Mouse (Mus musculus) C2C12 (cell line): ENCODE results near the gene Eps8. TPM values are rescaled to one million over a fixed set of nuclear protein-coding genes. Genes with fewer than 3 reads are reported as not detected.

ENCODE experiments used
- H3K27me3 ChIP-seq: one replicate; pipeline ENCODE4 v1.6.1; 2011; ENCODE audit not compliant: control insufficient read depth, insufficient read depth, insufficient read length
- H3K36me3 ChIP-seq: one replicate; pipeline ENCODE4 v1.6.1; 2011; ENCODE audit not compliant: control insufficient read depth, insufficient read depth
- H3K4me3 ChIP-seq: one replicate; pipeline ENCODE4 v1.5.1; 2011; ENCODE audit warnings: mild to moderate bottlenecking, control low read depth; ENCODE audit not compliant: poor library complexity, insufficient read depth, severe bottlenecking
- H3K79me2 ChIP-seq: one replicate; pipeline ENCODE4 v1.6.1; 2011; ENCODE audit not compliant: control insufficient read depth, insufficient read depth
- H3K79me3 ChIP-seq: one replicate; pipeline ENCODE4 v1.6.1; 2011; ENCODE audit warnings: low read depth, control low read depth
- H3ac ChIP-seq: one replicate; pipeline ENCODE3; 2011; ENCODE audit warnings: low read depth; ENCODE audit not compliant: control insufficient read depth, insufficient read length
- CEBPB ChIP-seq: IDR thresholded peaks from one replicate; pipeline ENCODE4 v1.6.1; 2011; ENCODE audit warnings: low read depth, mild to moderate bottlenecking, control low read depth, moderate library complexity
- CTCF ChIP-seq: IDR thresholded peaks from one replicate; pipeline ENCODE4 v1.5.1; 2011; ENCODE audit not compliant: control insufficient read depth, insufficient read depth, insufficient read length
- FOSL1 ChIP-seq: IDR thresholded peaks from one replicate; pipeline ENCODE4 v1.8.0; 2011; ENCODE audit warnings: mild to moderate bottlenecking, low read length; ENCODE audit not compliant: poor library complexity, insufficient read depth, severe bottlenecking
- MAX ChIP-seq: IDR thresholded peaks from one replicate; pipeline ENCODE4 v1.6.1; 2011; ENCODE audit warnings: mild to moderate bottlenecking, control low read depth
- MYOD1 ChIP-seq: IDR thresholded peaks from one replicate; pipeline ENCODE4 v1.6.1; 2011; ENCODE audit warnings: low read depth; ENCODE audit not compliant: control insufficient read depth, insufficient read length
- MYOG ChIP-seq: IDR thresholded peaks from one replicate; pipeline ENCODE4 v1.6.1; 2011; ENCODE audit not compliant: control insufficient read depth, insufficient read length; ENCODE audit errors: extremely low read depth
- USF1 ChIP-seq: IDR thresholded peaks from one replicate; pipeline ENCODE4 v1.6.1; 2011; ENCODE audit warnings: low read depth, mild to moderate bottlenecking, control low read depth, moderate library complexity
- polyA plus RNA-seq: library from polyadenylated mRNA; unstranded; fragments of >200 nt; fragmentation: generic; extraction: Trizol; gene quantifications from one replicate; pipeline ENCODE4 v1.2.1, GENCODE M21; 2012; ENCODE audit warnings: missing spikeins

The Eps8 gene
- polyA plus RNA-seq, 1 experiment = 59.9 TPM

DNA sequence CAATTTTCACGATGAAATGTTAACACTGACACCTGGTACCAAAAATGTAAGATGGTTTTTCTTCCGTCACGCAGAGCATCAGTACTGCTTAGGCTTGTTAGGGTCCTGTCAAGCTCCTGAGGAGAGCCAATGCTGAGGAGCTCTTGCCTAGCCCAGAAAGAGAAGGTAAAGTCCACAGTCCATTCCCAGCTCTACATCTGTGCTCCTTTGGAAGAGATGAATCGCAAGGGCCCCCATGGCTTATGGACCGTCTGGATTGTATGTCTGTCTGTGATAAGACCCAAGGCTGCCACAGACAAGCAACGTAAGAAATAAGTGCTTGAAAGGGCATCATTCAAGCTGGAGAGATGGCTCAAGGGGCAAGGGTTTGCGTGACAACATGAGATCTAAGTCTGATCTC is 48.1 kb downstream of the Eps8 start:
- peaks cover 60% of the 10 kb centered on the region for H3K79me2 ChIP-seq
- H3K79me3 ChIP-seq = peaks cover 29% of the 10 kb centered on the region
- peaks cover 3% of the 10 kb centered on the region for H3K36me3 ChIP-seq
- TF ChIP-seq USF1 = no peak
- TF ChIP-seq CTCF = no peak
- no peak overlapping the region for H3ac ChIP-seq
- no peaks in the 10 kb centered on the region for H3K27me3 ChIP-seq
- no peak overlapping the region for H3K4me3 ChIP-seq

DNA sequence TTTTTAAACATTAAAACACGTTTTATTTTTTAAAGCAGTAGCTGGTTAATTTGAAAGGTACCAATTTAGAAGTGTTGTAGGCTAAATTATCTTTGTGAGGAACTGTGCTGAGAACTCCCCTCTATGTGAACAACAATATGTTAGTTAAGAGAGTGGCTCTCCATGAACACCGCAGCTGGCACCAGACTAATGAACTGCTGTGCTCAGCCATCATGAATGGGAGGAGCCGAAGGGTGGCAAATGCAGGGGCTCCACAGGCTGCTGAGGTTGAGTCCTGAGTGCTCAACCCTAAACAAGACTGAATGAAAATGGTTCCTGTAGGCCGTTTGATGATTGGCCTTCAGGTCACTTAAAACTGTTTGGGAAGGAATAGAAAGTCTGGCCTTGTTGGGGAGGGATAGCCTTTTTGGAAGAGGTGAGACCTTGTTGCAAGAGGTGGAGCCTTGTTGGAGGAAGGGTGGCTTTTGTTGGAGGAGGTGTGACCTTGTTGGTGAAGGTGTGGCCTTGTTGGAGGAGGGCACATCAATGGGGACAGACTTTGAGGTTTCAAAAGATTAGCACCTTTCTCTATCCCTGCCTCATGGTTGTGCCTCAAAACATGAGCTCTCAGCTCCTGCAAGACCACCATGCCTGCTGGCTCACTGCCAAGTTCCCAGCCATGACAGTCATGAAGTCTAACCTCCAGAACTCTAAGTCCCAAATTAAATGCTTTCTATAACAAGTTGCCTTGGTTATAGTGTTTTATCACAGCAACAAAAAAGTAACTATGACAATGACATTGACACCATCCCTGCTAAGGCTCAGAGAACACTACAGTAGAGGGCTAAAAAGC is 50.0 kb downstream of the Eps8 start:
- no peak overlapping the region for H3K4me3 ChIP-seq
- H3K79me2 ChIP-seq = peaks cover 44% of the 10 kb centered on the region
- no peaks in the 10 kb centered on the region for H3K27me3 ChIP-seq
- H3K79me3 ChIP-seq = peaks cover 25% of the 10 kb centered on the region
- TF ChIP-seq MYOD1 (no peak), FOSL1 (no peak), USF1 (no peak), CEBPB (no peak), CTCF (no peak), MYOG (no peak), MAX (no peak)
- no peak overlapping the region for H3ac ChIP-seq
- H3K36me3 ChIP-seq = no peaks in the 10 kb centered on the region

GRCm38 (mm10) chr6:137598306-137598705 is 56.4 kb downstream of the Eps8 start:
- Histone ChIP-seq H3K79me2 (peaks cover 11% of the 10 kb centered on the region), H3K79me3 (peaks cover 9% of the 10 kb centered on the region), H3ac (no peak overlapping the region), H3K36me3 (no peaks in the 10 kb centered on the region), H3K4me3 (no peak overlapping the region), H3K27me3 (no peaks in the 10 kb centered on the region)
- TF ChIP-seq MYOG = no peak
- no peak for TF ChIP-seq FOSL1
- TF ChIP-seq CTCF = no peak
- no peak for TF ChIP-seq CEBPB
- no peak for TF ChIP-seq USF1
- no peak for TF ChIP-seq MAX
- no peak for TF ChIP-seq MYOD1

GRCm38 (mm10) chr6:137597442-137598058 is 57.1 kb downstream of the Eps8 start:
- no peak for TF ChIP-seq MAX
- TF ChIP-seq MYOG = no peak
- no peak for TF ChIP-seq USF1
- TF ChIP-seq MYOD1 = no peak
- TF ChIP-seq CEBPB = no peak
- TF ChIP-seq FOSL1 = no peak
- no peak for TF ChIP-seq CTCF

DNA sequence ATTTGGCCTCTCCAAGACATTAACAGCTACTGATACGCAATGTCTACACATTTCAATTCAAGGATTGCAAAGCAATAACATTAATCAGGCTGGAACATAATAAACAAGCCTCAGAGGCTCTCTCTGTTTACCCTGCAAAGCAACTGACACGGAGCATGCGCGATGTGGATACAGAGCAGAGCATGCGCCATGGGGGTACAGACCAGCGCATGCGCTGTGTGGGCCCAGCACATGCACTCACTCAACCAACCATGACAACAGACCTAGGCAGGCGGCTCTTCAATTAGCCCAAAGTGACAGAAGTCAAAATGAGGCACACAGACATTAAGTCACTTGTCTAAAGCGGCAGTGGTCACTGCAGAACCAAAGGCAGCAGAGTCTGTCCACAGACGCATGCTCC is 62.1 kb downstream of the Eps8 start:
- no peaks in the 10 kb centered on the region for H3K27me3 ChIP-seq
- no peaks in the 10 kb centered on the region for H3K79me2 ChIP-seq
- no peaks in the 10 kb centered on the region for H3K36me3 ChIP-seq
- peaks cover 7% of the 10 kb centered on the region for H3K79me3 ChIP-seq
- H3ac ChIP-seq = no peak overlapping the region
- H3K4me3 ChIP-seq = no peak overlapping the region
- TF ChIP-seq CTCF = no peak
- no peak for TF ChIP-seq MAX

More at GRCm38 (mm10) chr6:137597442-137598058, 57.1 kb downstream of the Eps8 start:
- Histone ChIP-seq H3ac (no peak overlapping the region), H3K4me3 (no peak overlapping the region), H3K79me3 (peaks cover 9% of the 10 kb centered on the region), H3K79me2 (peaks cover 9% of the 10 kb centered on the region), H3K36me3 (no peaks in the 10 kb centered on the region), H3K27me3 (no peaks in the 10 kb centered on the region)

GRCm38 (mm10) chr6:137589245-137589618 is 65.4 kb downstream of the Eps8 start:
- H3ac ChIP-seq = no peak overlapping the region
- no peak overlapping the region for H3K4me3 ChIP-seq
- H3K27me3 ChIP-seq = no peaks in the 10 kb centered on the region
- H3K36me3 ChIP-seq = no peaks in the 10 kb centered on the region
- H3K79me3 ChIP-seq = peaks cover 3% of the 10 kb centered on the region
- TF ChIP-seq FOSL1 (no peak), MYOG (no peak), CTCF (no peak), CEBPB (no peak), MAX (no peak), USF1 (no peak), MYOD1 (no peak)
- no peaks in the 10 kb centered on the region for H3K79me2 ChIP-seq
